Mouse (Mus musculus) liver, postnatal 0 days (tissue): Measurements from ENCODE around the gene Col12a1. TPM values are rescaled to one million over a fixed set of nuclear protein-coding genes. Genes with fewer than 3 reads are reported as not detected.

Source experiments
- ATAC-seq: fragments of 200-750 bp; cut with Nextera tagmentation; 2 replicates; pipeline ENCODE4 v1.8.0; 2017; ENCODE audit warnings: mild to moderate bottlenecking, moderate library complexity
- DNase-seq: peaks from one replicate; pipeline ENCODE4 v3.0.0-alpha.2; 2016
- H3K27ac ChIP-seq: fragments of 300-500 bp; sonication (generic); 2 replicates; pipeline ENCODE4 v1.5.1; 2014; ENCODE audit warnings: antibody characterized with exemption, moderate library complexity, mild to moderate bottlenecking, low read depth
- H3K27me3 ChIP-seq: fragments of 300-500 bp; sonication (generic); 2 replicates; pipeline ENCODE4 v1.6.1; 2014; ENCODE audit warnings: low read length, control low read depth, mixed read lengths; ENCODE audit not compliant: insufficient read depth
- H3K36me3 ChIP-seq: fragments of 300-500 bp; sonication (generic); replicated peaks from 2 replicates; pipeline ENCODE4 v1.6.1; 2014; ENCODE audit warnings: mild to moderate bottlenecking, control low read depth, low read length, moderate library complexity, mixed read lengths; ENCODE audit not compliant: insufficient read depth
- H3K4me1 ChIP-seq: fragments of 300-500 bp; sonication (generic); 2 replicates; pipeline ENCODE4 v1.6.1; 2014; ENCODE audit warnings: antibody characterized with exemption, mild to moderate bottlenecking, control low read depth; ENCODE audit not compliant: insufficient read depth
- H3K4me2 ChIP-seq: fragments of 300-500 bp; sonication (generic); 2 replicates; pipeline ENCODE4 v1.6.1; 2014; ENCODE audit warnings: low read depth, mild to moderate bottlenecking, low read length, moderate library complexity, mixed read lengths
- H3K4me3 ChIP-seq: fragments of 300-500 bp; sonication (generic); 2 replicates; pipeline ENCODE4 v1.5.1; 2014; ENCODE audit warnings: low read depth, low read length
- H3K9ac ChIP-seq: fragments of 300-500 bp; sonication (generic); replicated peaks from 2 replicates; pipeline ENCODE4 v1.6.1; 2014; ENCODE audit warnings: mild to moderate bottlenecking, moderate library complexity
- H3K9me3 ChIP-seq: fragments of 300-500 bp; sonication (generic); 2 replicates; pipeline ENCODE4 v1.6.1; 2016; ENCODE audit warnings: mild to moderate bottlenecking, control low read depth, low read length, mixed read lengths
- CTCF ChIP-seq: sonication (generic); IDR thresholded peaks from 2 replicates; pipeline ENCODE4 v1.5.1; 2016; ENCODE audit warnings: antibody characterized with exemption, low read depth
- EP300 ChIP-seq: IDR thresholded peaks from 2 replicates; pipeline ENCODE4 v1.6.1; 2016; ENCODE audit warnings: antibody characterized with exemption, low read depth, mild to moderate bottlenecking
- WGBS: fragments of 180-500 bp; shearing (Covaris S2); extraction: QIAGEN DNeasy Blood & Tissue Kit; methylation state at CpG from one replicate; pipeline ENCODE4 v1.1.7; 2014; ENCODE audit not compliant: insufficient replicate concordance; 5-methylcytosine and 5-hydroxymethylcytosine counted together
- polyA plus RNA-seq: library from polyadenylated mRNA; unstranded; fragments of >200 nt; fragmentation: Nextera tagmentation; extraction: Ambion mirVana; gene quantifications from 2 replicates; pipeline ENCODE4 v1.2.1, GENCODE M21; 2015

The Col12a1 gene
- polyA plus RNA-seq, 1 experiment from 2014 or later = 2.3 TPM

- Histone ChIP-seq H3K4me1 (no peaks in the 10 kb centered on the region), H3K27me3 (no peaks in the 10 kb centered on the region), H3K36me3 (no peaks in the 10 kb centered on the region), H3K9me3 (no peaks in the 10 kb centered on the region), H3K4me2 (no peak overlapping the region), H3K9ac (no peak overlapping the region), H3K4me3 (no peak overlapping the region), H3K27ac (no peak overlapping the region)
- TF ChIP-seq CTCF (no peak), EP300 (no peak)
- no peak for DNase-seq
- no peak for ATAC-seq
- 84% methylated on average over 20 of the region's 20 CpGs for WGBS
Observed at GRCm38 (mm10) chr9:79599395-79600236, 119.0 kb downstream of the Col12a1 start.

GRCm38 (mm10) chr9:79598578-79598977, 120.1 kb downstream of the Col12a1 start:
- Histone ChIP-seq H3K4me2 (no peak overlapping the region), H3K27ac (no peak overlapping the region), H3K4me1 (no peaks in the 10 kb centered on the region), H3K36me3 (no peaks in the 10 kb centered on the region), H3K9ac (no peak overlapping the region), H3K9me3 (no peaks in the 10 kb centered on the region), H3K4me3 (no peak overlapping the region), H3K27me3 (no peaks in the 10 kb centered on the region)
- TF ChIP-seq EP300 (no peak), CTCF (no peak)
- 62% methylated on average over 1 of the region's 1 CpGs for WGBS
- ATAC-seq = no peak
- no peak for DNase-seq

- H3K4me1 ChIP-seq = no peaks in the 10 kb centered on the region
- H3K36me3 ChIP-seq = no peaks in the 10 kb centered on the region
- TF ChIP-seq CTCF (no peak), EP300 (no peak)
- 78% methylated on average over 4 of the region's 4 CpGs for WGBS
- H3K4me2 ChIP-seq = no peak overlapping the region
- H3K27ac ChIP-seq = no peak overlapping the region
- H3K9ac ChIP-seq = no peak overlapping the region
- H3K27me3 ChIP-seq = no peaks in the 10 kb centered on the region
- no peaks in the 10 kb centered on the region for H3K9me3 ChIP-seq
- ATAC-seq (no peak), DNase-seq (no peak)
- H3K4me3 ChIP-seq = no peak overlapping the region
Observed at GRCm38 (mm10) chr9:79586415-79587195, 132.0 kb downstream of the Col12a1 start.

GRCm38 (mm10) chr9:79566838-79567237, 151.8 kb downstream of the Col12a1 start:
- no peaks in the 10 kb centered on the region for H3K9me3 ChIP-seq
- DNase-seq (no peak), ATAC-seq (no peak)
- H3K27me3 ChIP-seq = no peaks in the 10 kb centered on the region
- no peak overlapping the region for H3K9ac ChIP-seq
- H3K4me3 ChIP-seq = no peak overlapping the region
- H3K4me2 ChIP-seq = no peak overlapping the region
- no peak overlapping the region for H3K27ac ChIP-seq
- no peak for TF ChIP-seq CTCF
- TF ChIP-seq EP300 = no peak
- no peaks in the 10 kb centered on the region for H3K4me1 ChIP-seq
- 70% methylated on average over 5 of the region's 5 CpGs for WGBS
- no peaks in the 10 kb centered on the region for H3K36me3 ChIP-seq

GRCm38 (mm10) chr9:79553297-79553696, 165.3 kb downstream of the Col12a1 start:
- Histone ChIP-seq H3K36me3 (no peaks in the 10 kb centered on the region), H3K4me3 (no peak overlapping the region), H3K27me3 (no peaks in the 10 kb centered on the region), H3K9ac (no peak overlapping the region), H3K4me1 (no peaks in the 10 kb centered on the region), H3K27ac (no peak overlapping the region), H3K9me3 (no peaks in the 10 kb centered on the region), H3K4me2 (no peak overlapping the region)
- ATAC-seq (no peak), DNase-seq (no peak)
- 62% methylated on average over 2 of the region's 2 CpGs for WGBS
- TF ChIP-seq CTCF = no peak
- TF ChIP-seq EP300 = no peak

Other genes with a start within 250 kb of the Col12a1 start
- 756 and 780 TPM in 2 replicates for gene Cox7a2, start 41.0 kb upstream of the Col12a1 start, polyA plus RNA-seq
- gene Tmem30a, start 74.7 kb upstream of the Col12a1 start, polyA plus RNA-seq = 59.7 and 67.5 TPM in 2 replicates